Comparison of ENCODE assay signal across 8 mouse cellular contexts in the genomic region with DNA sequence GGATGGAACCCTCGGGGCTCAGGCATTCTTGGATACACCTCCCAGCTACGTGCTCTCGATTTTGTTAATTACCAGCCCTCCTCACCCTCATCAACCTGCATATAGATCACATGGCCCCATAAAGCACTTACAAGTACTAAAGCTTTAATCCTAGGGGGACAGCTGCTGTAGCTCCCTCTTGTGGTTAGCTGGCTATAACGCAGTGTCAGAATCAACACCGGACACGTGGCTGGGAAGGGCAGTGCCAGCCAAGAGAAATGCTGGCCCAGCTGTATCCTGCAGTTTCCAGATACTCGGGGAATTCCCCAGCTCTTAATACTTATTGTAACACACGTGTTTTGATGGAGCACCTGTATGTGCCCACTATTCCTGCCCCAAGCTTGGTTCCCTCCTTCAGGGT. TPM values are rescaled to one million over a fixed set of nuclear protein-coding genes. Genes with fewer than 3 reads are reported as not detected.
A peak's percentile ranks its signal among the peaks of the same experiment; 100 is the strongest.
DNase-seq lines count a peak whose midpoint lies in the region; ATAC-seq and TF ChIP-seq lines count a peak whose summit lies in the region.

No protein-coding gene starts in this region.

- H3K36me3 ChIP-seq in G1E (replicated peaks) = peaks cover 92% of the 10 kb centered on the region
- peaks cover 14% of the 10 kb centered on the region for H3K36me3 ChIP-seq in liver, adult 2 months (ENCODE audit: control insufficient read depth, insufficient read depth, low read length)
- H3K36me3 ChIP-seq in neural tube, embryonic 12.5 days = peaks cover 76% of the 10 kb centered on the region

- H3K4me3 ChIP-seq in G1E (ENCODE audit: low read depth, low read length) = no peak overlapping the region
- no peak overlapping the region for H3K4me3 ChIP-seq in liver, adult 2 months (ENCODE audit: insufficient read depth, low read depth, low read length)
- no peak overlapping the region for H3K4me3 ChIP-seq in neural tube, embryonic 12.5 days

- DNase-seq in A20 (ENCODE audit: low read depth, low spot score) = peak; percentile 35
- peak; percentile 20 for DNase-seq in G1E (ENCODE audit: low spot score)
- DNase-seq in gastrocnemius, postnatal 25 days = peak; percentile 57
- peak; percentile 28 to 60 for DNase-seq in kidney, adult 8-10 months
- DNase-seq in liver, adult 2 months (ENCODE audit: extremely low read depth, low read depth, low spot score) = peak; percentile 66

- no peak for TF ChIP-seq POLR2A in liver, adult 2 months (IDR thresholded peaks at IDR 0.05; ENCODE audit: extremely low read depth, insufficient read depth, low read length)

- TF ChIP-seq CTCF in G1E (IDR thresholded peaks at IDR 0.05; ENCODE audit: low read depth, low read length) = no peak
- peak; percentile 81 for TF ChIP-seq CTCF in liver, adult 2 months (IDR thresholded peaks at IDR 0.05; ENCODE audit: low read depth, low read length)

- ATAC-seq in G1E (ENCODE audit: extremely low read depth, insufficient number of reproducible peaks, low FRiP score, poor library complexity, severe bottlenecking) = no peak
- peak; percentile 71 for ATAC-seq in common myeloid progenitor, adult 5-6 weeks (replicated peaks; ENCODE audit: low read depth, poor library complexity, severe bottlenecking)
- ATAC-seq in neural tube, embryonic 12.5 days (ENCODE audit: low FRiP score, low read depth) = peak; percentile 25; the same call in 1 of the 2 replicates
- no peak for ATAC-seq in erythroid progenitor cell, adult 5-6 weeks (replicated peaks; ENCODE audit: low FRiP score, poor library complexity, severe bottlenecking)

- peak overlapping the region; percentile 67; the same call in 1 of the 2 replicates for H3K27ac ChIP-seq in liver, adult 2 months (replicated peaks; ENCODE audit: insufficient read depth, low read depth, low read length)
- no peak overlapping the region for H3K27ac ChIP-seq in neural tube, embryonic 12.5 days

- H3K9ac ChIP-seq in liver, adult 2 months (ENCODE audit: low read depth, low read length) = no peak overlapping the region
- no peak overlapping the region for H3K9ac ChIP-seq in neural tube, embryonic 12.5 days

- no peak overlapping the region for H3K4me2 ChIP-seq in neural tube, embryonic 12.5 days (replicated peaks)

- H3K9me3 ChIP-seq in G1E (replicated peaks) = no peaks in the 10 kb centered on the region
- H3K9me3 ChIP-seq in neural tube, embryonic 12.5 days = no peaks in the 10 kb centered on the region

- H3K79me2 ChIP-seq in liver, adult 2 months (ENCODE audit: control insufficient read depth, insufficient read depth, low read length) = no peaks in the 10 kb centered on the region

- H3K27me3 ChIP-seq in G1E (ENCODE audit: insufficient read depth, low read length) = no peaks in the 10 kb centered on the region
- H3K27me3 ChIP-seq in liver, adult 2 months (ENCODE audit: control insufficient read depth, insufficient read depth, low read length) = no peaks in the 10 kb centered on the region
- no peaks in the 10 kb centered on the region for H3K27me3 ChIP-seq in neural tube, embryonic 12.5 days (replicated peaks)

- WGBS in liver, adult 2 months = 32% methylated on average over 8 of the region's 8 CpGs
- WGBS in neural tube, embryonic 12.5 days = 45% methylated on average over 8 of the region's 8 CpGs

- no peaks in the 10 kb centered on the region for H3K4me1 ChIP-seq in G1E (ENCODE audit: insufficient read depth, low read depth, low read length)
- peaks cover 18% of the 10 kb centered on the region for H3K4me1 ChIP-seq in liver, adult 2 months (ENCODE audit: control insufficient read depth, insufficient read depth, low read length)
- no peaks in the 10 kb centered on the region for H3K4me1 ChIP-seq in neural tube, embryonic 12.5 days

RNA-seq across cellular contexts. Expression of gene Tlr2, which starts 58.0 kb away (rescaled TPM):
- total RNA-seq in G1E (2014; fragmentation: Nextera tagmentation) (not detected in 2 replicates), G1E (2017) (0.05 TPM in 1 of 2 replicates, not detected in the other)
- not detected in 2 replicates for polyA plus RNA-seq in G1E (2012)
- 8.4 and 10.0 TPM in 2 replicates for total RNA-seq in common myeloid progenitor, adult 5-6 weeks (2017)
- total RNA-seq in gastrocnemius, postnatal 25 days (2021) = under 1 TPM; 0.61 to 0.64 TPM
- 2.0 and 2.4 TPM in 2 replicates for total RNA-seq in liver, adult 2 months (2014; rRNA removed)
- polyA plus RNA-seq in liver, adult 2 months (2012; rRNA removed) = 0.56 and 1.1 TPM in 2 replicates
- polyA plus RNA-seq in neural tube, embryonic 12.5 days (2016; fragmentation: Nextera tagmentation; extraction: Ambion mirVana) = 1.5 and 1.7 TPM in 2 replicates
- 8.4 and 8.6 TPM in 2 replicates for total RNA-seq in erythroid progenitor cell, adult 5-6 weeks (2015; ENCODE audit: low replicate concordance)
- 1.3 and 1.8 TPM in 2 replicates for total RNA-seq in erythroid progenitor cell, adult 5-6 weeks (2017; ENCODE audit: low replicate concordance)

Comparison
In these comparisons a context has a peak if more than half of its experiments do, and no peak if none do; other contexts are left out.
1. ATAC-seq: peak in common myeloid progenitor, adult 5-6 weeks (single experiment) and neural tube, embryonic 12.5 days (single experiment); none in G1E (single experiment) and erythroid progenitor cell, adult 5-6 weeks (single experiment).
2. Peak in every context shown above with its lines, with median percentiles within 50 percentile points of each other: DNase-seq.